Mouse (Mus musculus) heart, adult 2 months (tissue): ENCODE measurements at regions not wholly inside any gene's neighbourhood (a gene's known extent, or its start where the extent isn't known, plus 50 kb on each side); places are given as distances from the start of the nearest gene placed in this dataset.
A peak's percentile ranks its signal among the peaks of the same experiment; 100 is the strongest.
"Not testable (repeated sequence)": the region's sequence is repeated elsewhere in the genome, so short reads cannot be mapped to it uniquely, and the experiment has no call there.

Experiments
- DNase-seq, 2 experiments: peaks; one replicate each; pipeline ENCODE4 v3.0.0; 2021
- H3K27ac ChIP-seq: fragments of 200-600 bp; 2 replicates; pipeline ENCODE4 v1.8.1; 2022
- H3K27me3 ChIP-seq: fragments of 200-500 bp; 2 replicates; pipeline ENCODE4 v1.6.1; 2012; ENCODE audit warnings: mild to moderate bottlenecking, low read length, inconsistent platforms, mixed read lengths; ENCODE audit not compliant: control insufficient read depth, insufficient read depth
- H3K36me3 ChIP-seq: fragments of 200-500 bp; 2 replicates; pipeline ENCODE4 v1.6.1; 2012; ENCODE audit warnings: low read length, inconsistent platforms; ENCODE audit not compliant: control insufficient read depth, insufficient read depth
- H3K4me1 ChIP-seq: fragments of 200-500 bp; 2 replicates; pipeline ENCODE4 v1.6.1; 2011; ENCODE audit warnings: low read length; ENCODE audit not compliant: control insufficient read depth, insufficient read depth
- H3K4me3 ChIP-seq: fragments of 200-600 bp; 2 replicates; pipeline ENCODE4 v1.8.1; 2022
- H3K79me2 ChIP-seq: fragments of 200-500 bp; replicated peaks from 2 replicates; pipeline ENCODE4 v1.6.1; 2012; ENCODE audit warnings: mild to moderate bottlenecking, inconsistent platforms, low read length, moderate library complexity, mixed read lengths; ENCODE audit not compliant: control insufficient read depth, insufficient read depth
- H3K9ac ChIP-seq: fragments of 200-500 bp; 2 replicates; pipeline ENCODE4 v1.6.1; 2012; ENCODE audit warnings: low read depth, mild to moderate bottlenecking, control low read depth, inconsistent platforms, low read length, mixed read lengths
- CTCF ChIP-seq: fragments of 200-600 bp; IDR thresholded peaks from 2 replicates; pipeline ENCODE4 v1.8.1; 2022; ENCODE audit warnings: antibody characterized with exemption, mild to moderate bottlenecking, moderate library complexity
- EP300 ChIP-seq: fragments of 200-500 bp; IDR thresholded peaks from 2 replicates; pipeline ENCODE4 v1.6.1; 2011; ENCODE audit warnings: low read depth, low read length, control low read depth; ENCODE audit not compliant: insufficient read depth
- POLR2A ChIP-seq: fragments of 200-500 bp; IDR thresholded peaks from 2 replicates; pipeline ENCODE4 v1.6.1; 2011; ENCODE audit warnings: mild to moderate bottlenecking, low read depth, low read length, control low read depth; ENCODE audit not compliant: insufficient read depth
- WGBS: fragments of 180-500 bp; shearing (Covaris S2); methylation state at CpG from one replicate; pipeline ENCODE4 v1.1.7; 2018; 5-methylcytosine and 5-hydroxymethylcytosine counted together
- intact Hi-C: fragments of 180-260 bp; cut with DNase I; formaldehyde crosslinking; loops from one replicate; pipeline ENCODE4 v1.15.1; 2025

- no peak for DNase-seq
- intact Hi-C loops = no loop called here
- H3K27me3 ChIP-seq = no peaks in the 10 kb centered on the region
- no peaks in the 10 kb centered on the region for H3K36me3 ChIP-seq
- no peaks in the 10 kb centered on the region for H3K4me1 ChIP-seq
- no peak overlapping the region for H3K27ac ChIP-seq
- TF ChIP-seq CTCF = no peak
- no peak for TF ChIP-seq POLR2A
- TF ChIP-seq EP300 = no peak
- no peak overlapping the region for H3K4me3 ChIP-seq
- H3K79me2 ChIP-seq = no peaks in the 10 kb centered on the region
- H3K9ac ChIP-seq = no peak overlapping the region
Observed at GRCm38 (mm10) chrX:118068532-118068931, 358.5 kb upstream of the Tgif2lx2 start.

DNA sequence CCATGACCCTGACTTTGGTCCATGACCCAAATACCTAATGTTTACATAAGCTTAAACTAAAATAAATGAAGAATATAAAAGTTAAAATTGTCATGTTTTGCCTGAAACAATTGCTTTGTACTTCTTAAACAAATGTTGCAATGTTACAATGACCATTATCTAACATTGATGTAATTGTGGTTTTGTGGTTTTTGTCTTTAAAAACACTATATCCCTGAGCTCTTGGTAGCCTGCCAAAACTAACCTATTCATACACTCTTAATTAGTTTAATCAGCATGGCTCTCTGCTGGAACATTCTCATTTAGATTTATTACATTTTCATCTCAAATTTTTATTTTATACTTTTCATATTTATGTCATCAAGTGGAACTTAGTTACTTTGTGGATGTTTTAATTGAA, 314.4 kb upstream of the Tgif2lx2 start:
- intact Hi-C loops = no loop called here

GRCm38 (mm10) chrX:118117121-118117520, 309.9 kb upstream of the Tgif2lx2 start:
- 35% methylated on average over 2 of the region's 2 CpGs for WGBS
- peak overlapping the region; percentile 13; the same call in 1 of the 2 replicates for H3K27ac ChIP-seq
- H3K79me2 ChIP-seq, H3K9ac ChIP-seq, H3K36me3 ChIP-seq, H3K27me3 ChIP-seq, H3K4me3 ChIP-seq, intact Hi-C loops, H3K4me1 ChIP-seq: not testable (repeated sequence)
- DNase-seq = peak in 1 of 2 experiments; percentile 23

More for the DNA sequence above, 314.4 kb upstream of the Tgif2lx2 start:
- no peak for TF ChIP-seq CTCF
- TF ChIP-seq POLR2A = no peak
- no peak for TF ChIP-seq EP300
- H3K36me3 ChIP-seq = no peaks in the 10 kb centered on the region
- H3K4me3 ChIP-seq = no peak overlapping the region
- no peak overlapping the region for H3K27ac ChIP-seq
- H3K27me3 ChIP-seq = no peaks in the 10 kb centered on the region
- H3K4me1 ChIP-seq = no peaks in the 10 kb centered on the region
- no peak for DNase-seq
- H3K79me2 ChIP-seq = no peaks in the 10 kb centered on the region
- H3K9ac ChIP-seq = no peak overlapping the region

- DNase-seq = no peak
- Histone ChIP-seq H3K27ac (no peak overlapping the region), H3K4me1 (no peaks in the 10 kb centered on the region), H3K9ac (no peak overlapping the region), H3K27me3 (no peaks in the 10 kb centered on the region), H3K79me2 (no peaks in the 10 kb centered on the region), H3K36me3 (no peaks in the 10 kb centered on the region), H3K4me3 (no peak overlapping the region)
- intact Hi-C loops = no loop called here
- TF ChIP-seq POLR2A (no peak), EP300 (no peak), CTCF (no peak)
Observed at GRCm38 (mm10) chrX:118135236-118135635, 291.8 kb upstream of the Tgif2lx2 start.
